Mouse (Mus musculus) lung, postnatal 0 days (tissue): ENCODE results near the gene Dtx3.

ENCODE experiments used
- CTCF ChIP-seq: IDR thresholded peaks from 2 replicates; pipeline ENCODE4 v1.5.1; 2016; ENCODE audit warnings: antibody characterized with exemption, mild to moderate bottlenecking
- EP300 ChIP-seq: IDR thresholded peaks from 2 replicates; pipeline ENCODE4 v1.6.1; 2016; ENCODE audit warnings: antibody characterized with exemption, mild to moderate bottlenecking, control low read depth

- TF ChIP-seq CTCF = peak; percentile 59
- no peak for TF ChIP-seq EP300
These were observed 30.9 kb upstream of the Dtx3 start for GRCm38 (mm10) chr10:127226318-127226895.
